Mouse (Mus musculus): ENCODE data around the gene Zcchc17.

- TF ChIP-seq CTCF (conservative IDR thresholded peaks at IDR 0.05 in 1 of 2, IDR thresholded peaks at IDR 0.05 in 1 of 2; ENCODE audit: low read depth in 2 of 2, low read length in 2 of 2) (no peak), TBP (conservative IDR thresholded peaks at IDR 0.05; ENCODE audit: low read depth, low read length) (no peak), MAX (IDR thresholded peaks at IDR 0.05; ENCODE audit: low read length) (no peak), ZKSCAN1 (IDR thresholded peaks at IDR 0.05; ENCODE audit: borderline replicate concordance, low read depth, low read length) (no peak), USF2 (conservative IDR thresholded peaks at IDR 0.05; ENCODE audit: low read depth, low read length) (no peak)
Observed at GRCm38 (mm10) chr4:130327366-130327765, 32.4 kb downstream of the Zcchc17 start.
